Mouse (Mus musculus) E14TG2a.4 (cell line): ENCODE data around the gene Prkcb.

Source experiments
- CTCF ChIP-seq: conservative IDR thresholded peaks from 2 replicates; pipeline ENCODE4 v1.5.1; 2014; ENCODE audit warnings: low read length
- NANOG ChIP-seq: IDR thresholded peaks from 2 replicates; pipeline ENCODE4 v1.6.1; 2014; ENCODE audit warnings: borderline replicate concordance, low read length, mixed read lengths
- POU5F1 ChIP-seq: IDR thresholded peaks from 2 replicates; pipeline ENCODE4 v1.6.1; 2014; ENCODE audit warnings: low read length, borderline replicate concordance

- TF ChIP-seq CTCF = no peak
- TF ChIP-seq NANOG = no peak
- TF ChIP-seq POU5F1 = no peak
Observed at GRCm38 (mm10) chr7:122414146-122414545, 125.6 kb downstream of the Prkcb start.
